Mouse (Mus musculus) testis, adult 2 months (tissue): ENCODE results near the gene Pcsk5. TPM values are rescaled to one million over a fixed set of nuclear protein-coding genes. Genes with fewer than 3 reads are reported as not detected.

ENCODE experiments used
- H3K27ac ChIP-seq: fragments of 200-500 bp; 2 replicates; pipeline ENCODE4 v1.5.1; 2012; ENCODE audit warnings: low read depth, low read length; ENCODE audit not compliant: control insufficient read depth, insufficient read depth
- H3K27me3 ChIP-seq: fragments of 200-500 bp; 2 replicates; pipeline ENCODE4 v1.6.1; 2012; ENCODE audit warnings: mild to moderate bottlenecking, low read length, moderate library complexity; ENCODE audit not compliant: control insufficient read depth, insufficient read depth
- H3K36me3 ChIP-seq: fragments of 200-500 bp; 2 replicates; pipeline ENCODE4 v1.6.1; 2012; ENCODE audit warnings: mild to moderate bottlenecking, low read length; ENCODE audit not compliant: control insufficient read depth, insufficient read depth
- H3K4me1 ChIP-seq: fragments of 200-500 bp; 2 replicates; pipeline ENCODE4 v1.6.1; 2012; ENCODE audit warnings: low read length; ENCODE audit not compliant: control insufficient read depth, insufficient read depth
- H3K4me3 ChIP-seq: fragments of 200-500 bp; 2 replicates; pipeline ENCODE4 v1.5.1; 2012; ENCODE audit warnings: low read depth, mild to moderate bottlenecking, low read length, moderate library complexity, mixed read lengths; ENCODE audit not compliant: control insufficient read depth
- CTCF ChIP-seq: fragments of 200-500 bp; IDR thresholded peaks from 2 replicates; pipeline ENCODE4 v1.5.1; 2012; ENCODE audit warnings: low read depth, mild to moderate bottlenecking, inconsistent platforms, low read length, moderate library complexity; ENCODE audit not compliant: control insufficient read depth, insufficient read depth, insufficient replicate concordance
- POLR2A ChIP-seq: fragments of 200-500 bp; IDR thresholded peaks from 2 replicates; pipeline ENCODE4 v1.6.1; 2012; ENCODE audit warnings: low read depth, mild to moderate bottlenecking, inconsistent platforms, low read length, moderate library complexity; ENCODE audit not compliant: control insufficient read depth
- polyA plus RNA-seq: library from polyadenylated mRNA; depleted of rRNA; stranded (reverse); fragments of >200 nt; gene quantifications from 2 replicates; pipeline ENCODE4 v1.2.3, GENCODE M21; 2012

Pcsk5 gene
- polyA plus RNA-seq, 1 experiment = 0.81 TPM

GRCm38 (mm10) chr19:17427824-17428560, 409.4 kb downstream of the Pcsk5 start:
- H3K27ac ChIP-seq = no peak overlapping the region
- H3K36me3 ChIP-seq = no peaks in the 10 kb centered on the region
- no peak overlapping the region for H3K4me3 ChIP-seq
- TF ChIP-seq CTCF (no peak), POLR2A (no peak)
- no peaks in the 10 kb centered on the region for H3K27me3 ChIP-seq
- no peaks in the 10 kb centered on the region for H3K4me1 ChIP-seq

- H3K27me3 ChIP-seq = no peaks in the 10 kb centered on the region
- TF ChIP-seq CTCF (no peak), POLR2A (no peak)
- H3K4me1 ChIP-seq = no peaks in the 10 kb centered on the region
- H3K27ac ChIP-seq = no peak overlapping the region
- H3K4me3 ChIP-seq = no peak overlapping the region
- H3K36me3 ChIP-seq = no peaks in the 10 kb centered on the region
These were observed 414.1 kb downstream of the Pcsk5 start for GRCm38 (mm10) chr19:17423306-17423705.

- H3K36me3 ChIP-seq = no peaks in the 10 kb centered on the region
- no peaks in the 10 kb centered on the region for H3K27me3 ChIP-seq
- H3K27ac ChIP-seq = no peak overlapping the region
- H3K4me3 ChIP-seq = no peak overlapping the region
- TF ChIP-seq CTCF (no peak), POLR2A (no peak)
- no peaks in the 10 kb centered on the region for H3K4me1 ChIP-seq
These were observed 419.6 kb downstream of the Pcsk5 start for GRCm38 (mm10) chr19:17417855-17418254.

GRCm38 (mm10) chr19:17412915-17413459, 424.4 kb downstream of the Pcsk5 start:
- no peak overlapping the region for H3K27ac ChIP-seq
- no peaks in the 10 kb centered on the region for H3K4me1 ChIP-seq
- H3K27me3 ChIP-seq = no peaks in the 10 kb centered on the region
- H3K4me3 ChIP-seq = no peak overlapping the region
- no peaks in the 10 kb centered on the region for H3K36me3 ChIP-seq
- TF ChIP-seq CTCF (no peak), POLR2A (no peak)

GRCm38 (mm10) chr19:17410465-17411065, 426.9 kb downstream of the Pcsk5 start:
- Histone ChIP-seq H3K4me3 (no peak overlapping the region), H3K4me1 (no peaks in the 10 kb centered on the region), H3K27ac (no peak overlapping the region), H3K27me3 (no peaks in the 10 kb centered on the region), H3K36me3 (no peaks in the 10 kb centered on the region)
- TF ChIP-seq POLR2A (no peak), CTCF (no peak)

GRCm38 (mm10) chr19:17409351-17409750, 428.1 kb downstream of the Pcsk5 start:
- Histone ChIP-seq H3K4me3 (no peak overlapping the region), H3K4me1 (no peaks in the 10 kb centered on the region), H3K36me3 (no peaks in the 10 kb centered on the region), H3K27ac (no peak overlapping the region), H3K27me3 (no peaks in the 10 kb centered on the region)
- TF ChIP-seq POLR2A (no peak), CTCF (no peak)

GRCm38 (mm10) chr19:17408591-17408990, 428.8 kb downstream of the Pcsk5 start:
- no peaks in the 10 kb centered on the region for H3K27me3 ChIP-seq
- TF ChIP-seq POLR2A = no peak
- no peak for TF ChIP-seq CTCF
- no peaks in the 10 kb centered on the region for H3K36me3 ChIP-seq
- no peak overlapping the region for H3K4me3 ChIP-seq
- H3K4me1 ChIP-seq = no peaks in the 10 kb centered on the region
- H3K27ac ChIP-seq = no peak overlapping the region
